Mouse (Mus musculus) right cerebral cortex, postnatal 36 days (tissue): ENCODE results near the gene Igfals.

ENCODE experiments used
- DNase-seq, 2 experiments: peaks; one replicate each; pipeline ENCODE4 v3.0.0; 2022; ENCODE audit warnings: low spot score in 2 of 2, mixed read lengths in 1 of 2

Igfals gene

DNA sequence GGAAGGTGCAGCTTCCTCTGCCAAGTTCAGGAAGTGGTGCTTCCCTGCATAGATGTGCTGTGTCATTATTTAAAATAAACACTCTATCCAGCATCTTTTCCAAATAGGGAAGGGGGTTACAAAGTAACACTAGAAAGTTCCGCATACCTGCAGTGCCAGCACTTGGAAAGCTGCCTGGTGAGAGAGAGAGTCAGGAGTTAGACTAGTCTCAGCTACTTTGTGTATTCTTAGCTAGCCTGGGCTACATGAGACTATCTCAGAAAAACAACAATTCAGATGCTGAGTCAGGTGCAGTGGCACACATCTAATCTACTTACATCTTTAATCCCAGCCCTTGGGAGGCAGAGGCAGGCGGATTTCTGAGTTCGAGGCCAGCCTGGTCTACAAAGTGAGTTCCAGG is 4.0 kb upstream of the Igfals start:
- no peak for DNase-seq

DNA sequence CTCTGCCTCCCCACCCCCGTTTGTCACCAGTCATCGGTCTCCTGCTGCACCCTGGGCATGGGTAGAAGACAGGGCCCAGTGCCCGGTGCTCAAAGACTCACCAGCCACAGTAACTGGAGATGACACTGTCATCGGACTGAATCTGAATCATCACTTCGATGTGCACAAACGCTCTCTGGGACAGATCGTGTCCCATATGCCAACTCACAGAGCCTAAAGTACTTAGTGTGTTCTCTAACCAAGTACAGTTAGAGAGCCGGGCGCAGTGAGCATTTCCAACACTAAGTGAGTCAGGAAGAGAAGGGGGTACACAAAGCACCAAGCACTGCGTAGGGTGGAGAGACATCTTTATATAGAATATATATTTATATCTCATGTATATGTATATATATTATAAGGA is 2.1 kb downstream of the Igfals start:
- DNase-seq = peak in 1 of 2 experiments; percentile 52

DNA sequence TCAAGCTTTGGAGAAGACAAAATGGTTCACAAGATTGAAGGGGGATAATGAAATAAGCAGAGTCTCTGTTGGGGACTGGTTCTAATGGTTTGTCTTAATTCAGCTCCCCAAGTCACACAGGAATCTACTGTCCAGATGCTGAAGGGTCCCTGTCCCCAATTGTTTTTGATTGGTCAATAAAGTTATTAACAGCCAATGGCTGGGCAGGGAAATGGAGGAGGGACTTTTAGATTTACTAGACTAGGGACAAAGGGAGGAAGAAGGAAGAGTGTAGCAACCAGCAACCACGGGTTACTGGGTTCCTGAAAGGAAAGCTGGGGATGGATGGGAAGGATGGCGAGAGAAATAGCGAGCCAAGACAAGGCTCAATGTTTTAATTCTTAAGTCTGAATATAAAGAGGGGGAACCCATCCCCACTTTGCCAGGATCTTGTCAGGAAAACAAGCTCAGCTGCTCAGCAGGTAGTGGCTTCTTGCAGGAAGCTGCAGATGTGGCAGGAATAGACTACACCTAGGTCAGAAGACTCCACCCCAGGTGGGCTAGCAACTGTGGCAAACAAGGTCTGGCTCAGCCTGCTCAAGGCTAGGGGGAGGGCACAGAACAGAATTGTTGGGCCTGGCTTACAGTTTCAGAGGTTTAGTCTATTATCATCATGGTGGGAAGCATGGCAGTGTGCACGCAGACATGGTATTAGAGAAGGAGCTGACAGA is 8.1 kb downstream of the Igfals start:
- DNase-seq = no peak

DNA sequence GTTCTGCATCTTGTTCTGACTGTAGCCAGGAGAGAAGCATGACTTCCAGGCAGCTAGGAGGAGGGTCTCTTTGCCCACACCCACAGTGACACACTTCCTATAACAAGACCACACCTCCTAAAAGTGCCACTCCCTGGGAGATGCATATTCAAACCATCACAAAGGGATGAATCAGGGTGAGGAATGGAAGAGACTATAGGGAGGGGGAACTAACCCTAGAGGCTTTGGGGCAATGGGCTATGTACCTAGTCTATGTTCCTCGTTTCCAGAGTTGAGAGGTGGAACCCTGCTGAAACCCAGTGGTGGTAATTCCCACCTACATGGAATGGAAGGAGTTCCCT is 8.6 kb downstream of the Igfals start:
- no peak for DNase-seq

DNA sequence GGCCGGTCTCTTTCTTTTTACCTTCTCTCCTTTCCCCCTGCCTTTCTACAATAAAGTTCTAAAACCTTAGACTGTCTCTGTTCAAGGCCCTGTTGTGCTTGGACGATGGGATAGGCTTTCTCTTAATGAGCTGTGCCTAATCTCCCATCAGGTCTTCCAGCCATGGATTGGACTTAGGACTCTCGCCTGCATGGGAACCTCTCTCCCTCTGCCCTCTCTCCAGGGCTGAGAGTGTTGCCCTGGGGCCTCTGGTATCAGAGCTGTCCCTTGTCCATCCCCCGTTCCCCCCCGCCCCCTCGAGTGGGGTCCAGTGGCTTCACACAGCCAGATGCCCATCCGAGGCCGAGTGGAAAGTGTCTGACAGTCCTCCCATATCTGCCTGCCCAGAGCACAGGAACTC is 9.2 kb downstream of the Igfals start:
- DNase-seq = no peak

GRCm38 (mm10) chr17:24877336-24878116 is 11.7 kb downstream of the Igfals start:
- DNase-seq = no peak

DNA sequence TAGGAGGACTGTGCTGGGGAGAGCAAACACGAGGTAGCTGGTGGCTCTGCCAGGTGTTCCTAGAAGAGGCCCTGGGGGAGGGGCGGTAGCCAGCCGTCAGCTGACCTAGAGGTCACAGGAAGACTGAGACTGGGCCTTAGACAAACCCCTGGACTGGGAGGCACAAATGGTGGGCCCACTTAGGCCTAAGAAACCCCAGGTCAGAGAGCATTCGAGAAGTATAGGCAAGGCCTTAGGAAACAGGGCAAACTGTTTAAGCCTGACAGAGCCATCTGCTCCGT is 12.3 kb downstream of the Igfals start:
- no peak for DNase-seq

DNA sequence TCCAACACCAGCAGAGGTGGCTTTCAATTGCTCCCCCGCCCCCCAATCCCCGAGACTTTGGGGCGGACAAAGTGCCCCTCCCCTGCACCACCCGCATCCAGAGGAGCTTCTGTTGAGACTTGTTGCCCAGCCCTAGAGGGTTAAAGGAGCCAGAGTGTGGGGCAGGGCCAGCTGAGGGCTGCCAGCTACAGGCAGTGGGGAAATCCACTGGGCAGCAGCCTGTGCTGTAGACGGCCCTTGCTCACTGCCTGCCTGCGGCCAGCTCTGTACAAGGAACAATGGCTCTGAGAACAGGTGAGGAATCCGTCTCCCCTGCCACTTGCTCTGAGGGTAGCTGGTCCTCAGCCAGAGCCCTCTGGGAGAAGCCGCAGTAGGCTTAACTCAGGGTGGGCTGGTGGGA is 12.7 kb downstream of the Igfals start:
- DNase-seq = no peak

DNA sequence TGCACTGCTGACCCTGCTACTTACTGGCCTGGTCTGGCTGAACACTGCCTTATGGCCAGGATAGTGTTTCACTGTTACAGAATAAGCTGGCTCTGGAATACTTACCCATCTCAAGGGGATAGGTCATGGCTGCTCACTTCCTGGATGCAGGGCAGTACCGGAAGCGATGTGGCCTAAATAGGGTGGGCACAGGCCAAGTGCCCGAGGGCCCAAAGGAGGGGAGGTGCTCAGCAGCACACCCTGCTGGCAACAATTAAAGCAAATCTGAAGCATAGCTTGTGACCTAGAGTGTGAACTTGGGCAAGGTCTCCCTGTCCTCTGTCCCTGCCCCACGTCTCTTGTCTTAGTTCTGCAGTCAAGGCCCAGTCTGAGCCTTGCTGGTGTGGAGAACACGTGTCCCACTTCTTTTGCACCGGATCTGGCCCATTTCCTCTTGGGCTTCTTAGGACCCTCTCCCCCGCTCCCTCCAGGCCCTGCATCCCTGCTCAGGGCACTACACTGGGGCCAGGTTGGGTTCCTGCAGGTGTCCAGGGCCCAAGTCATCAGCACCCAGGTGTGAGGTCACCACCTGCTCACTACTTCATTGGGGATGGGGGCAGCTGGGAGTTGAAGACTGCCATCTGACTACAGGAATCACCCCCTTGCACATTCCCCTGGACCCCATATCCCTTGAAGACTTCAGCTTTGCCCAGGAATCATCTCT is 16.1 kb downstream of the Igfals start:
- no peak for DNase-seq

DNA sequence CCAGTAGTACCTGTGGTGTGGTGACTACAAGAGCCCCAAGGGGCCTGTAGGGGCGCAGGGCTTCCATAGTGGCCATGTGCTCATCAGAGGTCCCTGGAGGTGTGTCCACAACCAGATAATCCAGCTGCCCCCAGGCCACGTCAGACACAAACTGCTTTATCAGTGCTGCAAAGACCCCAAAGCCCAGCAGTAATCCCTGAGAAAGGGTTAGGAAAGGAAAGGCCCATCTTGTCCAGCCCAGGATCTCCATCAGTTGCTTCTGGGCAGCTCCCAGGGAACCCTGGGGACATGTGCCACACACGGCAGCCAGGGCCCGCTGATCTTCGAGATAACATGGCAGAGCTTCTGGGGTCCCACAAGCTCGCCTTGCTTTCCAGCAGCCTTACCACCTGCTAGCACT is 18.6 kb downstream of the Igfals start:
- no peak for DNase-seq

DNA sequence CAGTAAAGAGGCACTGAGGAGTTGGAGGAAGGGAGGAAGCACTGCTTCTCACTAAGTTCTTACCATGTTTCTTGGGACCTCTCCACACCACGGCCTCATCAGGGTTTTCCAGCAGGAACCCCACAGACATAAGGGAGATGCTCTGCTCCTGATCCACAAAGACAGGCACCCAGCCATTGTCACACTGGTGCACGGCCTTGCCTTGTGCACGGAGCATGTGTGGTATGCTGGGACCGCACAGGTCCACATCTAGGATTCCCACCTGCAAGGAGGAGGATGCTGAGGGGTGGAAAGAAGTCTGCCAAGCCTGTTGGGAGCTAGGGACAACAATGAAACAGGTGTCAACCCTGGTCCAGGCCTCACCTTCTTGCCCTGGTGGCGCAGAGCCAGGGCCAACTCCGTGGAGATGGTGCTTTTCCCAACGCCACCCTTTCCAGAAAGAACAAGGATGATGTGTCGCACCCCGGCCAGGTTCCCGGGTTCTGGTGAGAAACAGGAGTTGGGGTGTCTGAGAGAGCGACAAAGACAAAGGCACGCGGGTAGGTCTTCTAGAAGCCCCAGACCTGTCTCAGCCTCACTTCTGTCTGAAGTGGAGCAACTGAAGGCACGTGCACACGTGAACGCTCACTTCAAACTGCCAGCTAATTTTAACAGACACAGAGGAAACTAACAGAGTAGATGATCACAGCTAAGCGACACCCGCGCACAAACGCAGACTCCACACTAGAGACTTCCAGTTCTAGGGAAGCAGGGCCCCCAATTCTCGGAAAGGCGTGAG is 19.7 kb downstream of the Igfals start:
- no peak for DNase-seq

DNA sequence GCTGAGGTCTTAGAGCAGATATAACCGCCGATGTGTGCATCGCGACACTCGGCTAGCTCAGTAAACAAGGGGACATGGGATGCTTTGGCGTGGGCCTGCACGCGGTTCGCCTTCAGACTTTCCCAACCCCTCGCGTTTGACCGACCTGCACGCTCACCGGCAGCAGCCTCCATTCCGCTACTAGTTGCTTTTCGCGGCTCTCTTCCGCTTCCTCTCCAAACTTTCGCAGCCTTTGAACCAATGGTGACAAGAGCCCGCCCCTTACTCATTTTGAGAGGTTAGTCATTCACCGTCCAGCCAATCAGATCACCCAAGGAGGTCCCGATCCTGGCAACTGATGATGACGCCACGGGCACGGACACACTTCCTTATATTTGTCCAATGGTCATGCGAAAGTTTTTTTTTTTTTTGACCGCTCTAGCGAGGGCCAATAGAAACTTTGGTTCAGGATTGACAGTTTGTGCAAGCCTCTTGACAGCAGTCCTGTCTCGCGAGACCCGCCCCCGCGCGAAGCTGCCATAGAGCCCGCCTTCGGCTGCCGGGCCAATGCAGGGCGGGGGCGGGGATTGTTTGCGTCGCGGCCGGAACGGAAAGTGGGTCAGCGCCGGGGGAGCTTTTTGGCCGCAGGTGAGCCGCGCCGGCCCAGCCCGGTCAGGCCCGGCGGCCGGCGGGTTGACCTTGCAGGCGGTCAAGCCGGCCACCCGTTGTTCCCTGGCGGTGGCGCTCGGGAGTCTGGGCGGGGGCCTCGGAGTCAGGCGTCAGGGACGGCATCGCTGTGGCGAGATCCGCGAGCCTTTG is 20.5 kb downstream of the Igfals start, which contains the start of the genes Nubp2 and Spsb3:
Gene Nubp2, minus strand, starts transcription at position 216 of the 798 bp plus-strand sequence.
Gene Spsb3, plus strand, starts transcription at position 510 of the 798 bp plus-strand sequence.
- DNase-seq = peak; percentile 99 to 100

DNA sequence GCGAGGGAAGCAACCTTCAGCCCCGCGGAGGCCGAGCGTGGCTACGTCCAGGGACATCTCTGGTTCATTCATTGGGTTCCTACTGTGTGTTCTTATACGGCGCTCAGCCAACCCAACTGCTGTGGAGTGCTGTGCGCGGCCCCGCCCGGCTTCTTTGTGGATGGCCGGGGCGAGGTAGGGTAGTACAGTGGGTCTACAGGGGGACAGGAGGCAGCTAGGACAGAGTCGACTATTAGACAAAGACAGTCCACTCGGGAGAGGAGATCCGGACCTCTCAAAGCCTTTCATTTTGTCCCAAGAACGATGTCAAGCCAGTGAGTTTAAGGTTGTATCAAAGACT is 21.1 kb downstream of the Igfals start:
- no peak for DNase-seq

DNA sequence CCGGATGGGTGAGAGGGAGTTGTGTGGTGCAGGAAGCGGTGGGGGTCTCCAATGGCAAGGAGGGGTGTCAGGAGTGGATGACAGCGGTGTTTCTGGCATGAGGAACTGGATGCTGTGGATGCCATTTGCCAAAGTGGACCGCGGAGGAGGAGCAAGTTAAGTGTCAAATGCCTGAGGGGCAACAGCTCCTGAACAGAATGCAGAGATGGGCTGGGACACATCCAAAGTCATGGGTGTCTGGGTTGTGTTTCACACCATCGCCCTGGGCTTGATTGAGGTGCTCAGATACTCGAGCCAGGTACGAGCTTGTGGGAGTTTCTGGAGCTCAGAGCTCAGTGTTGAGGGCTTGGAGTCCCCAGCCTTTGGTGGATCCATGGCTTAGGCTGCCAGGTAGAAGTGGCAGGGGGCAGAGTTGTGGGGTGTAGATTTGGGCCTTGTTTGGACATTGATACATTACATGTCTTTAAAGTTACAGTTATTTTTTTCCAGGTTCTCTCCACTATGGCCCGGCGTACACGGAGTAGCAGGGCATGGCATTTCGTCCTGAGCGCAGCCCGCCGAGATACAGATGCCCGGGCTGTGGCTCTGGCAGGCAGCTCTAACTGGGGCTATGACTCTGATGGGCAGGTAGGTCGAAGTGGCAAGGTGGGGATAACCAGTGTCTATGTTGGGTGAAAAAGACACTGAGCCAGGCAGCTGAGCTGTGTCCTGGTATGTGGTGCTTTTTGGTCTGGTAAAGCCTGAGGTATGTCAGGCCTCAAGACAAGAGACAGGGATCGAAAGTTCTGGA is 21.7 kb downstream of the Igfals start:
- no peak for DNase-seq

DNA sequence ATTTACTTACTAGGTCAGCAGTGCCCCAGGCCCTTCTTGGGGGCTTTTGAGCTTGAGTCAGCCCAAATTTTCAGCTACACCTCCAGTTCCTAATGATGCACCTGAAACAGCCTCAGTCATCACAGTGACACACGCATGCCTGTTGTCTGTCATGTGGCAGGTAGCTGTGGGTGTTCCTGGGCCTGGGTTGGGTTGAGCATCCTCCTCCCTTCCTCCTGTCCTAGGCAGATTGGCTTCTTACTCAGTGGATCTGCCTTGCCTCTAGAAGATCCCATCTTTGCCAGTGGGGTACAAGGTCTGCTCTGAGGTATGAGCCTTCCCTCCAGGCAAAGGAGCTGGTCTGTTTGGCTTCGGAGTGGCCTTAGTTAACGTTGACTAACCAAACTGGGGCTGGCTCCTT is 23.1 kb downstream of the Igfals start:
- DNase-seq = no peak

DNA sequence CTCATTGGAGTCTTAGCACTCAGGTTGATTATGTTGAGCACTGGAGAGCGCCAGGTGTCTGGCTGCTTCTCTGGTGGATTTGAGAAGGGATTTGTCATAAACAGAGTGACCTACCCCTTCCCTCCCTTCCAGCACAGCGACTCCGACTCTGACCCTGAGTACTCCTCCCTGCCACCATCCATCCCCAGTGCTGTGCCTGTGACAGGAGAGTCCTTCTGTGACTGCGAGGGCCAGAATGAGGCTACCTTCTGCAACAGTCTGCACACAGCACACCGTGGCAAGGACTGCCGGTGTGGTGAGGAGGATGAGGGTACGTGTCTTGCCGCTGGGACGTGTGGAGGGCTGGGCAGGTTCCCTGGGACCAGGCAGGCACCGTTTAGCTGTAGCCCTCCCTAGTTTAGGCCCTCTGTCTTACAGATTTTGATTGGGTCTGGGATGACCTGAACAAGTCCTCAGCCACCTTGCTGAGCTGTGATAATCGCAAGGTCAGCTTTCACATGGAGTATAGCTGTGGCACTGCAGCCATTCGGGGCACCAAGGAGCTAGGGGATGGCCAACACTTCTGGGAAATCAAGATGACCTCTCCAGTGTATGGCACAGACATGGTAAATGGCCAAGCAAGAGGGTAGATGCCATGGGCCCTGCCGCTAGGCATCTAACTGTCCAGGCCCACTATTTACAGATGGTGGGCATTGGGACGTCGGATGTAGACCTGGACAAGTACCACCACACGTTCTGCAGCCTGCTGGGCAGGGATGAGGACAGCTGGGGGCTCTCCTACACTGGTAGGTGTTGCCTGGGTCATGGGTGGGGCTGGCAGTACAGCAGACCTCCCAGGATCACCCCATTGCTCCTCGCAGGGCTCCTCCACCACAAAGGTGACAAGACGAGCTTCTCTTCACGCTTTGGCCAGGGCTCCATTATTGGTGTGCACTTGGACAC is 24.6 kb downstream of the Igfals start:
- no peak for DNase-seq

- no peak for DNase-seq
Measured at GRCm38 (mm10) chr17:24891321-24891720, 25.5 kb downstream of the Igfals start.

DNA sequence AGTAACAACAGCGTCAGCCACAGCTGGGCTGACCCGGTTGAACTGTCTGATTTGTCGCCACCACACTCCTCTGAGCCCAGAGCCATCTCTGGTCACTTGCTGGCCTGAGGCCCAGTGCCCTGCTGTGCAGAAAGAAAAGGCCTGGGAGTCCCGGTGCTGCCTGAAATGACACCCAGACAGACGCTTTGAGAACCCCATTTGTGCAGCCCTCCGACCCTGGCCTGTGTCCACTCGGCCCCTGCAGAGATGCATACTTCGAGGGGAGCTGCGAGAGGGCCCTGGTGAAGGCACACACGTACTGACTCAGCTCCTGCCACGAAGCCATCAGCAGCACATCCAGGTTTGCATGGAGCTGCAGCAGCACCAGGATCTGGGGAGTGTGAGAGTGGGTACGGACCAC is 27.0 kb downstream of the Igfals start:
- DNase-seq = no peak

- no peak for DNase-seq
Measured at GRCm38 (mm10) chr17:24893276-24893675, 27.5 kb downstream of the Igfals start.
